Mouse (Mus musculus): ENCODE measurements around the gene Pradc1.
A peak's percentile ranks its signal among the peaks of the same experiment; 100 is the strongest.
"Not testable (repeated sequence)": the region's sequence is repeated elsewhere in the genome, so short reads cannot be mapped to it uniquely, and the experiment has no call there.

Gene Pradc1

DNA sequence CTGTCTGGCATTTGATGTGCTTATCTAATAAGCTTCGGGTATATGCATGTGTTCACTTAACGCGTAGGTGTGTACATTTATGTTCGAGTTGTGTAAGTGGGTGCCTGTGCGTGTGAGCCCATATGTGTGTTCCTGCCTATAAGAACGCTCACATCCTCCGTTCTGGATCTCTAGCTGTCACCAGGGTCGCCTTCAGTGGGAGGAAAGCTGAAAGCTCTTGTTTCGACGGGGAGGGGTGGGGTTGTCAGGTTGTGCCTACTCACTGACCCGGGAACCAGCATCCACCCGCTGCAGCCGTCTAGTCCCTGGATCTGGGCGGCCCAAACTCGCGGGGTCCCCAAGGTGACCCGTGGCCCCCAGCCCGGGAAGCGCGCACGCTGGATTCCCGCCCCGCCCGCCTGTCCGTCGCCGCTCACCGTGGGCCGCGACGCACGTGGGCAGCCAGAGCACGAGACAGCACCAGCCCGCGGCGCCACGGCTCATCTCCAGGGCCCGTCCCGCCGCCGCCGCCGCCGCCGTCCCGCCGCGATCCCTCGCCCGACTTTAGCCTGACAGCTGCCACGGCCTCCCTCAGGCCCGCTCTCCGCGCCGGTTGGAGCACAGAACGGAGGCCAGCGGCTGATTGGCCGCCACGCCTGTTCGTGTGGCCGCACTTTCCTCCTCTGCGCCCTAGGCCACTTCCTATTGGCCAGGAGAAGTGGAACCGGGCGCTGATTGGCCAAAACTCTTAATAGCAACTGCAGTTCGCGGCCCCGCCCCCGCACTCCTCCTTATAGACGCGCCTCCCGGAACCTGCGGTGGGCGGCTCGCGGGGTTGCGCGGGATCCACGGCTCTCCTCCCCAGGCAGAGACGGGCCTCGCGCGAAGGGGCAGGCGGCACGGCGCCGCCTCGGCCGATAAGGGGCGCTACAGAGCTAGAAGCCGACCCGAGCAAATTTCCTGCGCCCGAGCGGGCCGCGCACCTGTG is 790 bp downstream of the Pradc1 start, which contains the start of gene Cct7:
Gene Cct7, plus strand, starts transcription at position 818 of the 967 bp plus-strand sequence.
- ATAC-seq (ENCODE audit: low TSS enrichment), result peak; percentile 85

DNA sequence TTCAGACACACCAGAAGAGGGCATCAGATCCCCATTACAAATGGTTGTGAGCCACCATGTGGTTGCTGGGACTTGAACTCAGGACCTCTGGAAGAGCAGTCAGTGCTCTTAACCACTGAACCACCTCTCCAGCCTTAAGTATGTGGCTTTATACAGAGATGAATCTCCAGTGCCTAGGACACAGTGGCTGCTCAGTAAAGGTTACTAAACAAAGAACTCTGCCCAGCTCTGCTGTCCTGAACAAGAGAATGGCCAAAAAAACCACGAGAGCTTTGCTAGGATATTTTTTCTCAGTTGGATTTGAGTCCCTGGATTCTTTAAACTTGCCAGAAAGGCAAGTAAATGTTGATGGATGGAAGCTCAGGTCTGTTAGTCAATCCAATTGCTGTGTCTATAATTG is 1.6 kb downstream of the Pradc1 start:
- ATAC-seq (ENCODE audit: low TSS enrichment), result not testable (repeated sequence)

DNA sequence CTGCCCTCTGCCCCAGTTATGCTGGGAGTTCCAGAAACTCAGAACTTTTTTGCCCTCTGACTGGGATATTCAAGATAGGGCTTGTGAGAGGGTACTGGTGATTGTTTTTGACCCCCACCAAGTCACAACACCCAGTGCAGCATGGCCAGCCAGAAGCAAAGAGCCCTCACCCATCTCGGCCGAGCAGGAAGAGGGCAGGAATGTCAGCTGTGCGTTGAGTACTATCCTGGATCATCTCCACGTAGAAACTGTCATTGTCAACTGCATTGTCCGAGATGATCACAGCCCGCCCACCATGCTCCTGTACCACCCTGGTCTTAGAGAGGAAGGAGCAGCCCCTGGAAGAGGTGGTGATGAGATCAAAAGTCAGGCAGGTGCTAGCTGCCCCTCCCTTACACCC is 4.4 kb downstream of the Pradc1 start:
- no peak for ATAC-seq (ENCODE audit: low TSS enrichment)

DNA sequence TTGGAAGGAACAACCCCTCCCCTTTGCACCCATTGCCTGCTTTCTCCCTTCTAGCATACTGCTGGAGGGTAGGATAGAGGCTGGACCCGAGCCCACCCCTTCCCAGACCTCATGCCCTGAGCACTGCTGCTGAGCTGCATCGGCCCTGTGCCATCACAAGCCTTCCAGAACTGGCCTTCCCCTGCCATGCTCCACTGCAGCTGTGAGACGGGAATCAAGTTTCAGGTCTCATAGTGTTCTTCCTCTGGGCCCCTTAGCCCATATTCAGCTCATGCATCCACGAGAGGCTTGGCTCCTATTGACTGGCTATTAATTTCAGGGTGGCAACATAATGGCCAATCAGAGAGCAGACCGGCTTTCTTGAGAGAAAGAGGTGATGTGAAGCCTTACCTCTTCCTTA is 6.5 kb downstream of the Pradc1 start:
- ATAC-seq (ENCODE audit: low TSS enrichment), result no peak

DNA sequence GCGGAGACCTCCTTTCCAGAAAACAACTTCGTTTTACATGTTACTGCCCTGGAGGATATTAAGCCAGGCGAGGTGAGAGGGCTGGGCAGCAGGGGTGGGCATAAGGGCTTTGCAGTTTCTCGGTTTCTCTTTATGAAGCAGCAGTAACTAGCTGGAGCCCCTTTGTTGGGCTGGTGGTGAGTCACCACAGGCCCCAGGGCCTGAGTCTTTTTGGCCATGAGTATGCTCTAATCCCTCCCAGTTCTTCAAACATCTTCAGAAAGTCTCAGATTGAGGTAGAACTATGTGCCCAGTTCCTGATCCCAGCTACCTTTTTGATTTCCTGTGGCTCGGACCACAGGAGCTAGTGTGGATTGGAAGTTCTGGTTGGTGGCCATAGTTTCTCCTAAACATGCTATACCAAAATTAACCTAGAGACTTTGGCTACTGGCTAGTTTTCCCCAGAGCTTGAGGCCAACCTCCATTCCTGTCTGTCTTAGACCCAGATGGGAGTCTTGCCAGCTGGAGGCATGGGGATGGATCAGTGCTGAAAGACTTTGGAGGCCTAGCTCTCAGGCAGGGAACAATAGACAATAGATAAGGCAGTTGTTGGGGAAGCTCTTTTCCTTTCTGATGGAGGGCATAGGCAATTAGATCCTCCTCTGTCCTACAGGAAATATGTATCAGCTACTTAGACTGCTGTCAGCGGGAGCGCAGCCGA is 7.4 kb downstream of the Pradc1 start:
- ATAC-seq (ENCODE audit: low TSS enrichment), result no peak

DNA sequence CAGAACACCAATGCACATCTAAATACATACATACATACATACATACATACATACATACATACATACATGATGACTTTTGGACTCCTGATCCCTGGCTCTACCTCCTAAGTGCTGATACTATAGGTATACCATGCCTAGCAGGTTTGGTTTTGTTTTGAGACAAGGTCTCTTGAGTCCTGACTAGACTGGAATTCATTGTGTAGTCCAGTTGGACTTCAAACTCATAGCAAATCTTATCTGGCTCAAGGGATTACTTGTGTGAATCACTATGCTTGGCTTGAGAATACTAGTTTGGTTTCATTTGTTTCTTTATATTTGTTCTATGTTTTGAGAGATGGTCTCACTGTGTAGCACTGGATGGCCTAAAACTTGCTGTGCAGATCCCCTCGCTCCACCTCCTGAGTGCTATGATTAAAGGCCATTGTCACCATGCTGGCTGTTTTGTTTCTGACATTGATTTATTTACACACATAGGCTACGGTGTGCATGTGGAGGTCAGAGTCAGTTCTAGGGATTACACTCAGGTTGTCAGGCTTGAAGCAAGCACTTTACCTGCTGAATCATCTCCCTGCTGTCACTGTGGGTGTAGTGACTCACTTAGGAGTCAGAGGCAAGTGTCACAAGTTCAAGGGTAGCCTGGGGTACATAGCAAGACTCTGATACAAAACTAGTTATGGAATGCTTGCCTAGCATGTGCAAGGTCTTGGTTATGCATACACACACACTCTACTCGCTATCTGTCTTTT is 8.1 kb downstream of the Pradc1 start:
- no peak for ATAC-seq (ENCODE audit: low TSS enrichment)

DNA sequence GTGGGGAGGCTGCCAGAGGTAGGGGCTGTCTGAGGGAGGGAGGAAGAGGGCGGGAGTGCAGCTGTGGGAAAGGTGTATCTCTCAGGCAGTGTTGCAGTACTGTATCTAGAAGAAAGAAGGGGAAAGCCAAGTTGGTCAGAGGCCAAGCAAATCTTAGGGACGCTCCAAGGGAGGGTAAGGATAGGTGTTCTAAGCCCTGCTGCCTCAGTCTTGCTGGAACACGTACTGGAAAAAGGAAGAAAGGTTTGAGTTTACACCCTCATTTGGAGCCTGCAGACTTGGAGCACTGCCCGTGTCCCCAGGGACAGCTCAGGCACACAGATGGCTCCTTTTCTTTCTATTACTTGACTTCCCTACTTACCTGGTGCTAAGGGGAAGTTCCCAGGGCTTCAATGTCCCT is 10.6 kb downstream of the Pradc1 start:
- ATAC-seq (ENCODE audit: low TSS enrichment), result no peak

DNA sequence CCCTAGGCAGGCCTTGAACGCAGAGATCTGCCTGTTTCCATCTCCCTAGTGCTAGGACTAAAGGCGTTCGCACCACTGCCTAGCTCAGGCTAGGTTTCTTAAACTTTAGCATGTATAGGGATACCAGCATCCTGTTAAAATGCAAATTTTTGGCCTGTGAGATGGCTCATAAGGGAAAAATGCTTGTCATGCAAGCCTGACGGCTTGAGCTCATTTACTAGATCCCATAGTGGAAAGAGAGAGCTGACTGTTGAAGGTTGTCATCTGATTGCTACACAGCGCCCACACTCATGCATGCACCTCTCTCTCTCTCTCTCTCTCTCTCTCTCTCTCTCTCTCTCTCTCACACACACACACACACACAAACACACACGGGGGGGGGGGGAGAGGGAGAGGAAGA is 15.1 kb downstream of the Pradc1 start:
- peak; percentile 35; the same call in 1 of the 2 replicates for ATAC-seq (ENCODE audit: low TSS enrichment)

DNA sequence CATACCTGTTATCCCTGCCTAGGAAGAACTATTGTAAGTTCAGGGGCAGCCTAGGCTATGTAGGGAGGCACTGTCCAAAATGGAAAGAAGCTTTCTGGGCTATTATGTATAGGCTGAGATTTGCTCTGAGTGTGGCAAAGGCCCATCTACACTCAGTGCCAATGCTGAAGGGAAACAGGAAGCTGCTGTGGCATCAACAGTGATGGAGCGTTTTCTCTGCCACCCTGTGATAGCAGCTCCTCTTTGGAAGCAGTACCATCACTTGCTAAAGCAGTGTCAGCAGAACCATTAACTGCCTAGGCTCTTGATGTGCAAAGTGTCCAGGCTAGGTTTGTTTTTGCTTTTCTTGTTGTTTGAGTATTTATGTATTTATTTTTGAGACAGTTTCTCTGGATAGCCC is 15.6 kb downstream of the Pradc1 start:
- ATAC-seq (ENCODE audit: low TSS enrichment), result no peak

DNA sequence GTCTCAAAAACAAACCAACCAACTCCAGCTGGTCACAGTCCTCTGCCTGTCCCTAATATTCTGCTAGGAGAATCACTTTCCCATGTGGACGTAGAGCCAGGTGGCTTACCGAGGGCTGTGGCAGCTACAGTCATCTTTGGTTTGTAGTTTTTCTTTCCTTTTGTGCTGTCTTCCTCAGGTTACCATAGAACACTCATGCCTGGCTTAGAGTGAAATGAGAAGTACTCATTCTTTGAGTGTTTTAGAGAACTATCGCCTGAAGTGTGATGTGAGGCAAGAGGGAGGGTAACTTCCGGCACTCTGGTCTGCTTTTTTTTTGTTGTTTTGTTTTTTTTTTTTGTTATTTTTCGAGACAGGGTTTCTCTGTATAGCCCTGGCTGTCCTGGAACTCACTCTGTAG is 17.9 kb downstream of the Pradc1 start:
- ATAC-seq (ENCODE audit: low TSS enrichment), result no peak

DNA sequence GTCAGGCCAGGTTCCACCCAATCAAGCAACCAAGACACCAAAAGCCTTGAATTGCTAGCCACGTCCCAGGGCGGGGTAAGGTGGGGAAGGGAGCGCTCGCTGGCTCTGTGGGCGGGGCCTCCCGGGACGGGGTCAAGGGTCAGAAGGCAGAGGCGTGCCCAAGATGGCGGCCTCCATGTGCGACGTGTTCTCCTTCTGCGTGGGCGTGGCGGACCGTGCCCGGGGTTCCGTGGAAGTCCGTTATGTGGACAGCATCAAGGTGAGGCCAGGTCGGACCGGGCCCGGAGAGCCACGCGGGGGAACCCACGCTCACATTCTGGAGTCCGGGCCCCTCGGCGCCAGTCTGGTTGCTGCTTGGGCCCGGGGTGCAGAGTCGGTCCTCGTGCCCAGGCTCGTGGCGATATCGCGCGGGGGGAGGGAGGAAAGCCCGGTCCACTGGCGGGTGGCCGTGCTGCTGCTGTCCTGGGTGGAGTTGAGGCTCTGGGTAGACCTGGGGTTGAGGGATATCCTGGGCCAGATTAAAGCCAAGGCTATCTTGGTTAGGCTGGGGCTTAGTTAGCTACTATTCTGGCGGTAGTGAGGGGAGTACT is 19.8 kb downstream of the Pradc1 start, which contains the start of gene Smyd5:
Gene Smyd5, plus strand, starts transcription at position 148 of the 590 bp plus-strand sequence.
- peak; percentile 71 for ATAC-seq (ENCODE audit: low TSS enrichment)

DNA sequence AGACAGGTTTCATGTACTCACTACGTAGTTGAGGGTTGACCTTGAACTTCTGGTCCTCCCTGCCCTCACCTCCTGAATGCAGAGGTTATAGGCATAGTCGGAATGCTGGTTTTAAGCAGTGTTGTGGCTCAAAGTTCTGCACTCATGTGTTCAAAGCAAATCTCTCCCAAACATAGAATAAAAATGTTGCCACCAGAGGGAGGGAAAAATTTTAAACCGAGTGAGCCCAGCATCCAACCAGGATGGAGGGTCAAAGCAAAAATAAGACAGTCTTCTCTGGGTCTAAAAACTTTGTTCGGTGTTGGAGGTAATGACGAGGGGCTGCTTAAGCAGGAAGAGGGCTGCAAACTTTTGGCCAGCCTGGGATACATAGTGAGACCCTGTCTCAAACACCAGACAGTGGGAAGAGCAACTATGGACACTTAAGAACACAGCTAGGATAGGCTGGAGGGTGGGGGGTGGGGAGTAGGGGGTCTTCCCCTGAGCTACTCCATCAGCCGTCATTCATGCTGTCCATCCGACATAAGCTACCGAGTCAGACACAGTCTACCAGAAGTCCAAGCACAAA is 20.4 kb downstream of the Pradc1 start:
- ATAC-seq (ENCODE audit: low TSS enrichment), result no peak

DNA sequence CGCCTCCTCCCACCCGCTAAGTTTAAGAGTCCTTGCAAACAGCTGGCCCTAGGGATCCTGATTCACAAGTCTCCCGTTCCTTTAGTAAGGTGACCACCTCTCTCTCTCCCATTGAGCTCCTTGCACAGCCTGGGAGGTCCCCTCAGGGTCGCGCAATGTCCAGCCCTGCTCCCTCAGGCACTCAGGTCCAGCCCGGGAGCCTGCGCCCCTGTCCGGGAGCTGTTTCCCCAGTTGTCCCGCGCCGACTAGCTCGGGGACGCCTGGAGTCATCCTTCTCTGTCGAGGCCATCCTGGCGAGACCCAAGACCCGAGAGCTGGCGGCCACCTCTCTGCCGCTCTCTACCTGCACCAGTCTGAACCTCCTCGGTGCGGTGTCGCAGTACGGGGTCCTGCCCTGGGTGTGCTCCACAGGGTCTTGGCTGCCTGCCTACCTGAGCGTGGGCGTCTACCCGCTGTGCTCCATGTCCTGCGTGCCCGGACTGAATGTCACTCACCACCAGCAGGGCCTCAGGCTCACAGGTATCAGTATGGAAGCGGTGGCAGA is 27.9 kb downstream of the Pradc1 start, which contains the start of gene Noto:
Gene Noto, plus strand, starts transcription at position 51 of the 544 bp plus-strand sequence.
- no peak for ATAC-seq (ENCODE audit: low TSS enrichment)

DNA sequence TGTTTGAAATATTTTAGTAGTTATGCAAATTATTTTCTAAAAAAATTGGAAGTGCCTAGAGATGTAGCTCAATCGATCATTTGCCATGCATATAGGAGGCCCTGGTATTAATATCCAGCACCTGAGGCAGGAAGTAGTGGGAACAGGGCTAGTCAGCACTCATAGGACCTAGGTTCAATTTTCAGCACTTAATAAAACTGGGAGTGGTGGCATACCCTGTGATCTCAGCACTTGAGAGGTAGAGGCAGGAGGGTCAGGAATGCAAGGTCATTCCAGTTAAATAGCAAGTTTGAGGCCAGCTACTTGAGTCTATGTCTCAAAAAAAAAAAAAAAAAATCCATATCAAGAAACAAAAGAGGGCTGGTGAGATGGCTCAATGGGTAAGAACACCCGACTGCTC is 32.6 kb downstream of the Pradc1 start:
- ATAC-seq (ENCODE audit: low TSS enrichment), result no peak

DNA sequence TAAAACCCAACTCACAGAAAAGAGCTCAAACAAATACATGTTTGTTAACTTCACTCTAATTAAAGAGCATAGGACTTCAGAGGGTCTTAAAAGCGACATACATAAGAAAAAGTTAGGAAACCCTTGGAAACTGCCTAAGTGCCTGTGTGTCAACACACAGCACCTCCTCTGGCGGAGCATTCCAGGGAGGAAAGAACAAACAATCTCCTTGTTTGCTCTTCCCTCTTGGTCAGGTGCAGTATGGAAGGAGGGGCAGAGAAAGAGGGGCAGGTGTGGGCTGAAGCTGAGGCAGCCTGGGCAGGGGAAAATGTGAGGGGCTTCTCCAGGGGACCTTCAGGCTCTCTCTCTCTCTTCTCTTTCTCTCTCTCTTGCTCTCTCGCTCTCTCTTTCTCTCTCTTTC is 35.9 kb downstream of the Pradc1 start:
- no peak for ATAC-seq (ENCODE audit: low TSS enrichment)

DNA sequence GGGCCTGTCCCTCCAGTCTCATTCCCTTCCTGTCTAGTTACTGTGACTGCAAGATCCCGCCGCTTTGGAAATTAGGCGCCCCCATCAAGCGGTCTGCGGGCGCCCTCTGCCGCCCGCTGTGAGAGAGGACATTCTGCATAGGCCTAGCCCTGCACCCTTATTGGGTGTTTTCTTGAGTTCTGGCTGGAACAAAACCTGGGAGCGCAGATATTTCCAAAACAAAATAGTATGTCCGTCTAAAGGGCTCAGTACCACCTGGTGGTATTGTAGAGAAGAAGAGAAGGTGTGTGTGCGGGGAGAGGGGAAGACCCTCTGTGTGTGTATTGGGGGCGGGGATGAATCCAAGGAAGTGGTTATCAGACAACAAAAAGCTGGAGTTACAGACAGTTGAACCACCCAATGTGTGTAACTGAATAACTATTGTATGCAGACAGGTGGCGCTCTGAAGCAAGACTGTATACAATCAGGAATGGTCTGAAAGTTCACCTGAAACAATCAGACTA is 40.9 kb downstream of the Pradc1 start:
- ATAC-seq (ENCODE audit: low TSS enrichment), result peak; percentile 97

DNA sequence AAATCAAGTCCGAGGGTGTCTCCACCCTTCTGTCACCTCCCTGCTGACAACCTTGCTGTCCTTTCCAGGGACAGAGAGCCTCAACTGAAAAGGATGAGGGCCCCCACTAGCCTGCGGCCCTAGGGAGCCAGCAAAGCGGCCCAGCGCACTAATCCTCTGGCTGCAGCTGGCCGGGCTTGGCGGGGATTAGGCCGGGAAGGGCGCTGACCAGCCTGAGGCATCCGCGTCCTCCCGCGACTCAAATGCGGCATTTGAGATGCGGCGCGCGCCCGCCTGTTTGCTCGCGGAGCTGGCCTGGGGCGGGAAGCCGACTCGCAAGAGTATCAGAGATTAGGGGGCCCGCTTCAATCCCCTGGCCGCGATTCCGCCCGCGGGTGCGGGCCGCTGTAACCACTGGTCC is 42.8 kb downstream of the Pradc1 start:
- no peak for ATAC-seq (ENCODE audit: low TSS enrichment)

DNA sequence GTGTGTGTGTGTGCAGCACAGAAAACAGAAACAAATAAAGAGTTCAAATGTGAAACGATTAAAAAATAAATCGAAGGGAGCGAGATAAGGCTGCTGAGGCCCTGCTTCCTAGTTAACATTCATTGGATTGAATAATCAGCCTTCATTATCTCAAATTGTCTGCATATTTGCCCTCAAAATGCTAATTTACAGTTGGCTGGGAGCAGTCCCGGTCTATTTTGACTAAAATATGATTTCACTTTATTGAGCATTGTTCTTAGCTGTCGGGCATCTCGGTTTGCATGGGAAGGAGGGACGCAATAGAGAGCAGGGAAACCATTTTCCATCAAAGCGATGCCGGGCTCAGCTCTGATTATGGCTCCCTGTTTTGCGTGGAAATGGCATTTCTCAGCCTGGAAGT is 48.7 kb downstream of the Pradc1 start:
- ATAC-seq (ENCODE audit: low TSS enrichment), result no peak

DNA sequence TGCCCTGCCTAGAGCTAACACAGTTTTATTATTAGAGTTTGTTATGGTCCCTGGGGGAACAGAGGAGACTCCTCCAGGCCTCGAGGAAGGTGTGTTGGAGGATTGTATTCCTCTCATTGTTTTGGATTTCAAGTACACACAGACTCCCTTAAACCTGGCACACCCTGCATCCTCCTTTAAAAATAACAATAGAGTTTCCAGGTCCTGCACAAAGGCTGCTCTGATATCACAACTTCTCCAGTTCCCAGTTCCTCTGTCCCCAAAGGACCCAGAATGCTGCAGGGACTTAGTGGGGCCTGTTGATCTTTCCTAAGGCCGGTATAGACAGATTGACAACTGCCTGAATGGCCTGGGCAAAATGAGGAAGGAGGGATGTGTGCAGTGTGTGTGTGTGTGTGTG is 49.2 kb downstream of the Pradc1 start:
- ATAC-seq (ENCODE audit: low TSS enrichment), result no peak

DNA sequence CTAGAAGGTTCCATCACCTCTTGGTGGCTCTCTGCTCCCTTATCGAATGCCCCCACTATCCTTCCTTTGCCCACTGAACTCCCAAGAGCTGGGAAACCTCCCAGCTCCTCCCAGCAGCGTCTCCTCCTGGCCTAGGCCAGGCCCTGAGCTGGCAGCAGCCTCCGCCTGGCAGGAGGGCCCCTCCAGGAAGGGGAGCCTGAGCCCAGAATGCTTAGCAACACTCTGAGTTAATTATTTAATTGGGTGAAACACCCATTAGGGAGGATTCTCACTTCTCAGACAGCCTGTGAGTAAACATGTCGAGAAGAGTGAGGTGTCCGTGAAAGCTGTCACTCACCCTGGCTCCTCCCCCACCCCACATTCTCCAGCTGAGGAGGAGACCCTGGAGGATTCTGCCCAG is 52.1 kb downstream of the Pradc1 start:
- no peak for ATAC-seq (ENCODE audit: low TSS enrichment)

DNA sequence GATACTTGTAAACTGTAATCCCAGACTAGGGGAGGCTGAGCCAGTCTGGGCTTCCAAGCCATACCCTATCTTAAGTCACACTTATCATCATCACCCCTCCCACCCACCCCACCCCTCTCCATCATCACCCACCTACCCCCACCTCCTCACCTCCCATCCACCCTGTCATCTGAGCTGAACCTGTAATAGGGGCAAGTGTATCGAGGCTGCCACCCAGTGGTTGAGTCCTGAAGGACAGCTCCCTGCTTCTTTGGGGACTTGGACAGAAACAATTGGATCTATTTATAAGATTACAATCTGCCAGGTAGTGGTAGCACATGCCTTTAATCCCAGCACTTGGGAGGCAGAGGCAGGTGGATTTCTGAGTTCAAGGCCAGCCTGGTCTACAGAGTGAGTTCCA is 54.6 kb downstream of the Pradc1 start:
- ATAC-seq (ENCODE audit: low TSS enrichment), result no peak

All from frontal cortex, adult (tissue).